Mouse (Mus musculus): ENCODE measurements around the gene 9530003J23Rik. TPM values are rescaled to one million over a fixed set of nuclear protein-coding genes. Genes with fewer than 3 reads are reported as not detected.

The 9530003J23Rik gene
- polyA plus RNA-seq, 1 experiment from 2014 or later = not detected

- no peak overlapping the region for H3K4me3 ChIP-seq (ENCODE audit: low read length)
- no peaks in the 10 kb centered on the region for H3K9me3 ChIP-seq (ENCODE audit: control insufficient read depth, low read length)
- H3K4me1 ChIP-seq (ENCODE audit: control insufficient read depth, insufficient read depth, low read depth, low read length) = no peaks in the 10 kb centered on the region
- H3K36me3 ChIP-seq (ENCODE audit: control insufficient read depth, insufficient read depth, low read length) = no peaks in the 10 kb centered on the region
- H3K27me3 ChIP-seq (replicated peaks; ENCODE audit: control insufficient read depth, insufficient read depth, low read length) = no peaks in the 10 kb centered on the region
- ATAC-seq = no peak
- 76% methylated on average over 4 of the region's 4 CpGs for WGBS
- no peak overlapping the region for H3K27ac ChIP-seq (ENCODE audit: low read depth, low read length)
- no peak overlapping the region for H3K4me2 ChIP-seq (ENCODE audit: low read length)
- no peak overlapping the region for H3K9ac ChIP-seq (ENCODE audit: low read depth, low read length)
Observed at GRCm38 (mm10) chr10:117234825-117235224, 3.7 kb downstream of the 9530003J23Rik start.

GRCm38 (mm10) chr10:117229826-117230225 is 8.7 kb downstream of the 9530003J23Rik start:
- Histone ChIP-seq H3K27ac (ENCODE audit: low read depth, low read length) (no peak overlapping the region), H3K4me3 (ENCODE audit: low read length) (no peak overlapping the region), H3K4me2 (ENCODE audit: low read length) (peak overlapping the region; percentile 5), H3K36me3 (ENCODE audit: control insufficient read depth, insufficient read depth, low read length) (no peaks in the 10 kb centered on the region), H3K4me1 (ENCODE audit: control insufficient read depth, insufficient read depth, low read depth, low read length) (no peaks in the 10 kb centered on the region), H3K27me3 (replicated peaks; ENCODE audit: control insufficient read depth, insufficient read depth, low read length) (no peaks in the 10 kb centered on the region), H3K9ac (ENCODE audit: low read depth, low read length) (no peak overlapping the region), H3K9me3 (ENCODE audit: control insufficient read depth, low read length) (no peaks in the 10 kb centered on the region)
- no peak for ATAC-seq
- WGBS = 72% methylated on average over 16 of the region's 16 CpGs

GRCm38 (mm10) chr10:117226002-117226401 is 12.5 kb downstream of the 9530003J23Rik start:
- H3K27me3 ChIP-seq (replicated peaks; ENCODE audit: control insufficient read depth, insufficient read depth, low read length) = no peaks in the 10 kb centered on the region
- no peak overlapping the region for H3K4me2 ChIP-seq (ENCODE audit: low read length)
- H3K9me3 ChIP-seq (ENCODE audit: control insufficient read depth, low read length) = no peaks in the 10 kb centered on the region
- peaks cover 10% of the 10 kb centered on the region for H3K4me1 ChIP-seq (ENCODE audit: control insufficient read depth, insufficient read depth, low read depth, low read length)
- H3K36me3 ChIP-seq (ENCODE audit: control insufficient read depth, insufficient read depth, low read length) = peaks cover 4% of the 10 kb centered on the region
- no peak overlapping the region for H3K4me3 ChIP-seq (ENCODE audit: low read length)
- ATAC-seq = no peak
- no peak overlapping the region for H3K27ac ChIP-seq (ENCODE audit: low read depth, low read length)
- no peak overlapping the region for H3K9ac ChIP-seq (ENCODE audit: low read depth, low read length)
- 89% methylated on average over 3 of the region's 3 CpGs for WGBS

GRCm38 (mm10) chr10:117225094-117225493 is 13.4 kb downstream of the 9530003J23Rik start:
- Histone ChIP-seq H3K27me3 (replicated peaks; ENCODE audit: control insufficient read depth, insufficient read depth, low read length) (no peaks in the 10 kb centered on the region), H3K36me3 (ENCODE audit: control insufficient read depth, insufficient read depth, low read length) (peaks cover 11% of the 10 kb centered on the region), H3K4me2 (ENCODE audit: low read length) (peak overlapping the region; percentile 52), H3K27ac (ENCODE audit: low read depth, low read length) (no peak overlapping the region), H3K4me3 (ENCODE audit: low read length) (peak overlapping the region; percentile 77), H3K4me1 (ENCODE audit: control insufficient read depth, insufficient read depth, low read depth, low read length) (peaks cover 10% of the 10 kb centered on the region), H3K9me3 (ENCODE audit: control insufficient read depth, low read length) (no peaks in the 10 kb centered on the region), H3K9ac (ENCODE audit: low read depth, low read length) (no peak overlapping the region; the same call in 1 of the 2 replicates)
- 60% methylated on average over 8 of the region's 8 CpGs for WGBS
- ATAC-seq = no peak

GRCm38 (mm10) chr10:117224102-117224990 is 14.2 kb downstream of the 9530003J23Rik start, which contains the start of gene Yeats4:
Gene Yeats4 (minus strand): TSS chr10:117224507.
- ATAC-seq = peak; percentile 96
- Histone ChIP-seq H3K9ac (ENCODE audit: low read depth, low read length) (peak within 1 kb of the TSS; percentile 92), H3K4me2 (ENCODE audit: low read length) (peak within 1 kb of the TSS; percentile 89), H3K36me3 (ENCODE audit: control insufficient read depth, insufficient read depth, low read length) (peaks cover 17% of the 10 kb centered on the region), H3K9me3 (ENCODE audit: control insufficient read depth, low read length) (no peaks in the 10 kb centered on the region), H3K4me3 (ENCODE audit: low read length) (peak within 1 kb of the TSS; percentile 77), H3K27me3 (replicated peaks; ENCODE audit: control insufficient read depth, insufficient read depth, low read length) (no peaks in the 10 kb centered on the region), H3K4me1 (ENCODE audit: control insufficient read depth, insufficient read depth, low read depth, low read length) (peaks cover 10% of the 10 kb centered on the region), H3K27ac (ENCODE audit: low read depth, low read length) (peak within 1 kb of the TSS; percentile 100)
- 1% methylated on average over 59 of the region's 63 CpGs for WGBS

- peaks cover 18% of the 10 kb centered on the region for H3K36me3 ChIP-seq (ENCODE audit: control insufficient read depth, insufficient read depth, low read length)
- 0% methylated on average over 9 of the region's 9 CpGs for WGBS
- H3K4me1 ChIP-seq (ENCODE audit: control insufficient read depth, insufficient read depth, low read depth, low read length) = peaks cover 10% of the 10 kb centered on the region
- no peaks in the 10 kb centered on the region for H3K9me3 ChIP-seq (ENCODE audit: control insufficient read depth, low read length)
- H3K4me2 ChIP-seq (ENCODE audit: low read length) = peak overlapping the region; percentile 89
- peak overlapping the region; percentile 77 for H3K4me3 ChIP-seq (ENCODE audit: low read length)
- peak overlapping the region; percentile 100 for H3K27ac ChIP-seq (ENCODE audit: low read depth, low read length)
- H3K27me3 ChIP-seq (replicated peaks; ENCODE audit: control insufficient read depth, insufficient read depth, low read length) = no peaks in the 10 kb centered on the region
- H3K9ac ChIP-seq (ENCODE audit: low read depth, low read length) = peak overlapping the region; percentile 92
- peak; percentile 56 for ATAC-seq
Observed at GRCm38 (mm10) chr10:117223758-117224101, 14.8 kb downstream of the 9530003J23Rik start.

GRCm38 (mm10) chr10:117222821-117223220 is 15.7 kb downstream of the 9530003J23Rik start:
- no peak for ATAC-seq
- 54% methylated on average over 3 of the region's 3 CpGs for WGBS
- no peaks in the 10 kb centered on the region for H3K27me3 ChIP-seq (replicated peaks; ENCODE audit: control insufficient read depth, insufficient read depth, low read length)
- no peaks in the 10 kb centered on the region for H3K9me3 ChIP-seq (ENCODE audit: control insufficient read depth, low read length)
- H3K36me3 ChIP-seq (ENCODE audit: control insufficient read depth, insufficient read depth, low read length) = peaks cover 26% of the 10 kb centered on the region
- H3K27ac ChIP-seq (ENCODE audit: low read depth, low read length) = no peak overlapping the region; the same call in 1 of the 2 replicates
- H3K4me2 ChIP-seq (ENCODE audit: low read length) = peak overlapping the region; percentile 32
- H3K9ac ChIP-seq (ENCODE audit: low read depth, low read length) = no peak overlapping the region; the same call in 1 of the 2 replicates
- H3K4me1 ChIP-seq (ENCODE audit: control insufficient read depth, insufficient read depth, low read depth, low read length) = peaks cover 10% of the 10 kb centered on the region
- H3K4me3 ChIP-seq (ENCODE audit: low read length) = no peak overlapping the region; the same call in 1 of the 2 replicates

GRCm38 (mm10) chr10:117218351-117218750 is 20.2 kb downstream of the 9530003J23Rik start:
- Histone ChIP-seq H3K27me3 (replicated peaks; ENCODE audit: control insufficient read depth, insufficient read depth, low read length) (no peaks in the 10 kb centered on the region), H3K27ac (ENCODE audit: low read depth, low read length) (no peak overlapping the region), H3K9ac (ENCODE audit: low read depth, low read length) (no peak overlapping the region), H3K9me3 (ENCODE audit: control insufficient read depth, low read length) (no peaks in the 10 kb centered on the region), H3K4me3 (ENCODE audit: low read length) (no peak overlapping the region), H3K36me3 (ENCODE audit: control insufficient read depth, insufficient read depth, low read length) (peaks cover 48% of the 10 kb centered on the region), H3K4me1 (ENCODE audit: control insufficient read depth, insufficient read depth, low read depth, low read length) (peaks cover 8% of the 10 kb centered on the region), H3K4me2 (ENCODE audit: low read length) (no peak overlapping the region)
- ATAC-seq = no peak
- WGBS = 95% methylated on average over 8 of the region's 8 CpGs

- 83% methylated on average over 20 of the region's 20 CpGs for WGBS
- Histone ChIP-seq H3K27me3 (replicated peaks; ENCODE audit: control insufficient read depth, insufficient read depth, low read length) (no peaks in the 10 kb centered on the region), H3K9me3 (ENCODE audit: control insufficient read depth, low read length) (no peaks in the 10 kb centered on the region), H3K4me2 (ENCODE audit: low read length) (no peak overlapping the region), H3K9ac (ENCODE audit: low read depth, low read length) (no peak overlapping the region), H3K4me3 (ENCODE audit: low read length) (no peak overlapping the region), H3K27ac (ENCODE audit: low read depth, low read length) (no peak overlapping the region), H3K36me3 (ENCODE audit: control insufficient read depth, insufficient read depth, low read length) (peaks cover 51% of the 10 kb centered on the region), H3K4me1 (ENCODE audit: control insufficient read depth, insufficient read depth, low read depth, low read length) (no peaks in the 10 kb centered on the region)
- no peak for ATAC-seq
Observed at GRCm38 (mm10) chr10:117217246-117217840, 21.2 kb downstream of the 9530003J23Rik start.

Data from hindbrain, embryonic 16.5 days (tissue).